Mouse (Mus musculus) kidney, embryonic 16.5 days (tissue): ENCODE data around the gene Orc6. TPM values are rescaled to one million over a fixed set of nuclear protein-coding genes. Genes with fewer than 3 reads are reported as not detected.

Experiments
- polyA plus RNA-seq: library from polyadenylated mRNA; unstranded; fragments of >200 nt; fragmentation: Nextera tagmentation; extraction: Ambion mirVana; gene quantifications from 2 replicates; pipeline ENCODE4 v1.2.1, GENCODE M21; 2015

The Orc6 gene
- polyA plus RNA-seq, 1 experiment from 2014 or later = 106 TPM

Other genes with a start within 250 kb of the Orc6 start
- 34.6 and 37.3 TPM in 2 replicates for gene Fbxw9, start 239.6 kb upstream of the Orc6 start, polyA plus RNA-seq
- gene Gm5741, start 231.7 kb upstream of the Orc6 start, polyA plus RNA-seq = 0.62 and 0.92 TPM in 2 replicates
- 60.6 and 70.5 TPM in 2 replicates for gene Dhps, start 227.9 kb upstream of the Orc6 start, polyA plus RNA-seq
- gene Wdr83os, start 218.9 kb upstream of the Orc6 start, polyA plus RNA-seq = 141 TPM in 2 replicates
- gene Wdr83, start 218.3 kb upstream of the Orc6 start, polyA plus RNA-seq = 53.0 and 54.8 TPM in 2 replicates
- gene Man2b1, start 216.4 kb upstream of the Orc6 start, polyA plus RNA-seq = 46.9 and 53.6 TPM in 2 replicates
- gene Zfp791, start 176.5 kb upstream of the Orc6 start, polyA plus RNA-seq = 2.7 and 3.8 TPM in 2 replicates
- gene Cks1brt, start 147.7 kb upstream of the Orc6 start, polyA plus RNA-seq = not detected in 2 replicates
- gene Olfr371, start 73.6 kb upstream of the Orc6 start, polyA plus RNA-seq = not detected in 2 replicates
- gene Vps35, start 170 bp downstream of the Orc6 start, polyA plus RNA-seq = 156 and 161 TPM in 2 replicates
- 1.7 and 1.9 TPM in 2 replicates for gene Mylk3, start 86.7 kb downstream of the Orc6 start, polyA plus RNA-seq
- gene 4921524J17Rik, start 133.2 kb downstream of the Orc6 start, polyA plus RNA-seq = 38.8 and 40.3 TPM in 2 replicates
- gene Gpt2, start 192.9 kb downstream of the Orc6 start, polyA plus RNA-seq = 19.1 and 21.2 TPM in 2 replicates